Mouse (Mus musculus): ENCODE measurements around the gene Grip1. TPM values are rescaled to one million over a fixed set of nuclear protein-coding genes. Genes with fewer than 3 reads are reported as not detected.

The Grip1 gene
- polyA plus RNA-seq, 1 experiment from 2014 or later = 0.58 TPM

DNA sequence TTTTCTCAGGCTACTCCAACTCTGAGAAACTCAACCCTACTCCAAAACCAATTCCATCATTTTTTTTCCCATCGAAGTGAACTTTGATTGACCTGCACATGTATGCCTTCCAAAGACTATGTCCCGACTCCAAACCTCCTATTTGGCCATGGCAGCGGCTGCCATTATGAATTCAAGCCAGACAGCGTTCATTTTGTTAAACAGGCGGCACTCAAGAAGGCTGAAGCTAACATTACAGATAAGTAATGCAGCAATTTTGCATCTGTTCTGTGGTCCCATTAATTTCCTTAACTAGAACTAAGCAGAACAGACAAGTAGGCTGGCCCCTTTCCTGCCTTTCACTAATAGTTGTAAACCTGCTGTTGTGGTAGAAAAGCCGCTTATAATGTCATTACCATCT, 577.3 kb downstream of the Grip1 start:
- no peak for DNase-seq
- Histone ChIP-seq H3K4me2 (no peak overlapping the region), H3K27me3 (no peaks in the 10 kb centered on the region), H3K36me3 (no peaks in the 10 kb centered on the region), H3K9me3 (replicated peaks) (no peaks in the 10 kb centered on the region), H3K4me3 (replicated peaks) (no peak overlapping the region), H3K4me1 (replicated peaks) (no peaks in the 10 kb centered on the region), H3K9ac (no peak overlapping the region), H3K27ac (no peak overlapping the region)
- whole genome bisulfite sequencing (ENCODE audit: insufficient replicate concordance) = 67% methylated on average over 6 of the region's 6 CpGs
- ATAC-seq (ENCODE audit: low read depth) = no peak

DNA sequence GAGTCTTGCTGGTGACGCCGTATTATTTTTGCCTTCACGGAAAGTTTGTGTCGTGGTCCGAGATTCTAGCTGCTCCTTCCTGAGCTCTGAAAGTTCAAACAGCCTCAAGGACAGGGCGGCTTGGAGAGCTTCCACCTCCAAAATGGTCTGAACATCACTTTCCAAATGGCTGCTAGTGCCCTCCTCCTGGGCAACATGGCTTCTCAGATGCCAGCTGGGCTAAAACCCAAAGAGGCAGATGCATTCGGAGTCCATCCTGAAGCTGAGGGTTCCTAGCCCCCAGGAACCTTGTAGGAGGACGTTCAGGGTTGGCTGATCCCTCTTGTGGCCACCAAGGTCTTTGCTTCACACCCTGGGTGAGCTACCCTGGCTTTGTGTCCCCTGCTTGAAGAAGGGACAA, 577.7 kb downstream of the Grip1 start:
- ATAC-seq (ENCODE audit: low read depth) (no peak), DNase-seq (no peak)
- Histone ChIP-seq H3K9me3 (replicated peaks) (no peaks in the 10 kb centered on the region), H3K9ac (no peak overlapping the region), H3K4me2 (no peak overlapping the region), H3K27ac (no peak overlapping the region), H3K27me3 (no peaks in the 10 kb centered on the region), H3K4me1 (replicated peaks) (no peaks in the 10 kb centered on the region), H3K4me3 (replicated peaks) (no peak overlapping the region), H3K36me3 (no peaks in the 10 kb centered on the region)
- 76% methylated on average over 8 of the region's 8 CpGs for WGBS (ENCODE audit: insufficient replicate concordance)

- H3K9me3 ChIP-seq (replicated peaks) = no peaks in the 10 kb centered on the region
- no peaks in the 10 kb centered on the region for H3K27me3 ChIP-seq
- 77% methylated on average over 9 of the region's 9 CpGs for WGBS (ENCODE audit: insufficient replicate concordance)
- DNase-seq = no peak
- H3K27ac ChIP-seq = no peak overlapping the region
- H3K4me3 ChIP-seq (replicated peaks) = no peak overlapping the region
- ATAC-seq (ENCODE audit: low read depth) = no peak
- no peak overlapping the region for H3K4me2 ChIP-seq
- H3K9ac ChIP-seq = no peak overlapping the region
- no peaks in the 10 kb centered on the region for H3K4me1 ChIP-seq (replicated peaks)
- H3K36me3 ChIP-seq = no peaks in the 10 kb centered on the region
These were observed 580.2 kb downstream of the Grip1 start for GRCm38 (mm10) chr10:120033866-120034265.

- H3K36me3 ChIP-seq = no peaks in the 10 kb centered on the region
- no peak overlapping the region for H3K4me2 ChIP-seq
- no peaks in the 10 kb centered on the region for H3K9me3 ChIP-seq (replicated peaks)
- H3K4me3 ChIP-seq (replicated peaks) = no peak overlapping the region
- no peak for ATAC-seq (ENCODE audit: low read depth)
- no peak for DNase-seq
- no peaks in the 10 kb centered on the region for H3K27me3 ChIP-seq
- 56% methylated on average over 15 of the region's 15 CpGs for WGBS (ENCODE audit: insufficient replicate concordance)
- no peak overlapping the region for H3K9ac ChIP-seq
- H3K27ac ChIP-seq = no peak overlapping the region
- no peaks in the 10 kb centered on the region for H3K4me1 ChIP-seq (replicated peaks)
These were observed 581.6 kb downstream of the Grip1 start for GRCm38 (mm10) chr10:120035211-120035733.

- Histone ChIP-seq H3K9me3 (replicated peaks) (no peaks in the 10 kb centered on the region), H3K4me2 (no peak overlapping the region), H3K9ac (no peak overlapping the region), H3K4me1 (replicated peaks) (no peaks in the 10 kb centered on the region), H3K4me3 (replicated peaks) (no peak overlapping the region), H3K27ac (no peak overlapping the region), H3K36me3 (no peaks in the 10 kb centered on the region), H3K27me3 (no peaks in the 10 kb centered on the region)
- ATAC-seq (ENCODE audit: low read depth) = no peak
- WGBS (ENCODE audit: insufficient replicate concordance) = 69% methylated on average over 6 of the region's 6 CpGs
- no peak for DNase-seq
These were observed 582.2 kb downstream of the Grip1 start for GRCm38 (mm10) chr10:120035824-120036223.

DNA sequence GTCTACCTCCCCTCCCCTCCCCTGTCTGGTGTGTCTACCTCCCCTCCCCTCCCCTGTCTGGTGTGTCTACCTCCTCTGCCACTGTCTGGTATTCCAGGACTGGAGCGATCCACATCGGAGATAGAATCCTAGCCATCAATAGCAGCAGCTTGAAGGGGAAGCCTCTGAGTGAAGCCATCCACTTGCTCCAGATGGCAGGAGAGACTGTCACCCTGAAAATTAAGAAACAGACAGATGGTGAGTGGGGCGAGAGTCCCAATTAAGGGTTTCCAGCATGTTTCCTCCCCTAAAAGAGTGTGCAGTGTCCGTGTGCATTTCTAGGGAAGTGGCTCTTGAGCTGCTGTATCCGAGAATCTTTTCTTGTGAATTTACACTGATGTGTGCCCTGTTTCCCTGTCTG, 584.6 kb downstream of the Grip1 start:
- Histone ChIP-seq H3K36me3 (no peaks in the 10 kb centered on the region), H3K9ac (no peak overlapping the region), H3K27me3 (no peaks in the 10 kb centered on the region), H3K9me3 (replicated peaks) (no peaks in the 10 kb centered on the region), H3K27ac (no peak overlapping the region), H3K4me3 (replicated peaks) (no peak overlapping the region), H3K4me2 (no peak overlapping the region), H3K4me1 (replicated peaks) (no peaks in the 10 kb centered on the region)
- no peak for ATAC-seq (ENCODE audit: low read depth)
- 64% methylated on average over 5 of the region's 5 CpGs for WGBS (ENCODE audit: insufficient replicate concordance)
- no peak for DNase-seq

- no peak overlapping the region for H3K9ac ChIP-seq
- H3K4me2 ChIP-seq = no peak overlapping the region
- no peaks in the 10 kb centered on the region for H3K36me3 ChIP-seq
- WGBS (ENCODE audit: insufficient replicate concordance) = 84% methylated on average over 6 of the region's 6 CpGs
- no peaks in the 10 kb centered on the region for H3K4me1 ChIP-seq (replicated peaks)
- no peaks in the 10 kb centered on the region for H3K9me3 ChIP-seq (replicated peaks)
- DNase-seq (no peak), ATAC-seq (ENCODE audit: low read depth) (no peak)
- no peak overlapping the region for H3K27ac ChIP-seq
- no peak overlapping the region for H3K4me3 ChIP-seq (replicated peaks)
- H3K27me3 ChIP-seq = no peaks in the 10 kb centered on the region
These were observed 590.6 kb downstream of the Grip1 start for GRCm38 (mm10) chr10:120044237-120044636.

GRCm38 (mm10) chr10:120044714-120045234, 591.1 kb downstream of the Grip1 start:
- Histone ChIP-seq H3K4me1 (replicated peaks) (no peaks in the 10 kb centered on the region), H3K36me3 (no peaks in the 10 kb centered on the region), H3K27ac (no peak overlapping the region), H3K9ac (no peak overlapping the region), H3K4me2 (no peak overlapping the region), H3K4me3 (replicated peaks) (no peak overlapping the region), H3K9me3 (replicated peaks) (no peaks in the 10 kb centered on the region), H3K27me3 (no peaks in the 10 kb centered on the region)
- ATAC-seq (ENCODE audit: low read depth) (no peak), DNase-seq (no peak)
- 58% methylated on average over 2 of the region's 2 CpGs for WGBS (ENCODE audit: insufficient replicate concordance)

GRCm38 (mm10) chr10:120060579-120061237, 607.1 kb downstream of the Grip1 start:
- DNase-seq (no peak), ATAC-seq (ENCODE audit: low read depth) (no peak)
- Histone ChIP-seq H3K27me3 (no peaks in the 10 kb centered on the region), H3K9ac (no peak overlapping the region), H3K4me2 (no peak overlapping the region), H3K27ac (no peak overlapping the region), H3K4me3 (replicated peaks) (no peak overlapping the region), H3K36me3 (no peaks in the 10 kb centered on the region), H3K9me3 (replicated peaks) (no peaks in the 10 kb centered on the region; the same call in 1 of the 2 replicates), H3K4me1 (replicated peaks) (no peaks in the 10 kb centered on the region)
- WGBS (ENCODE audit: insufficient replicate concordance) = 49% methylated on average over 10 of the region's 10 CpGs

GRCm38 (mm10) chr10:120061238-120062130, 607.9 kb downstream of the Grip1 start:
- no peak for DNase-seq

GRCm38 (mm10) chr10:120064424-120064823, 610.8 kb downstream of the Grip1 start:
- ATAC-seq (ENCODE audit: low read depth) (no peak), DNase-seq (peak; percentile 8)
- Histone ChIP-seq H3K27ac (no peak overlapping the region), H3K4me1 (replicated peaks) (no peaks in the 10 kb centered on the region), H3K9me3 (replicated peaks) (no peaks in the 10 kb centered on the region; the same call in 1 of the 2 replicates), H3K36me3 (no peaks in the 10 kb centered on the region), H3K4me2 (no peak overlapping the region), H3K4me3 (replicated peaks) (no peak overlapping the region), H3K9ac (no peak overlapping the region), H3K27me3 (no peaks in the 10 kb centered on the region)
- WGBS (ENCODE audit: insufficient replicate concordance) = 14% methylated on average over 5 of the region's 5 CpGs

More at GRCm38 (mm10) chr10:120061238-120062130, 607.9 kb downstream of the Grip1 start:
- Histone ChIP-seq H3K27me3 (no peaks in the 10 kb centered on the region), H3K4me1 (replicated peaks) (no peaks in the 10 kb centered on the region), H3K9me3 (replicated peaks) (no peaks in the 10 kb centered on the region; the same call in 1 of the 2 replicates), H3K27ac (no peak overlapping the region), H3K36me3 (no peaks in the 10 kb centered on the region), H3K4me3 (replicated peaks) (no peak overlapping the region), H3K4me2 (no peak overlapping the region), H3K9ac (no peak overlapping the region)
- WGBS (ENCODE audit: insufficient replicate concordance) = 55% methylated on average over 24 of the region's 24 CpGs
- ATAC-seq (ENCODE audit: low read depth) = no peak
